Mouse (Mus musculus) spleen, postnatal 10 days (tissue): ENCODE measurements around the gene Pfdn4.
"Not testable (repeated sequence)": the region's sequence is repeated elsewhere in the genome, so short reads cannot be mapped to it uniquely, and the experiment has no call there.

Source experiments
- DNase-seq, 2 experiments: peaks; one replicate each; pipeline ENCODE4 v3.0.0; 2021 to 2022; ENCODE audit warnings: low spot score in 2 of 2

Pfdn4 gene

DNA sequence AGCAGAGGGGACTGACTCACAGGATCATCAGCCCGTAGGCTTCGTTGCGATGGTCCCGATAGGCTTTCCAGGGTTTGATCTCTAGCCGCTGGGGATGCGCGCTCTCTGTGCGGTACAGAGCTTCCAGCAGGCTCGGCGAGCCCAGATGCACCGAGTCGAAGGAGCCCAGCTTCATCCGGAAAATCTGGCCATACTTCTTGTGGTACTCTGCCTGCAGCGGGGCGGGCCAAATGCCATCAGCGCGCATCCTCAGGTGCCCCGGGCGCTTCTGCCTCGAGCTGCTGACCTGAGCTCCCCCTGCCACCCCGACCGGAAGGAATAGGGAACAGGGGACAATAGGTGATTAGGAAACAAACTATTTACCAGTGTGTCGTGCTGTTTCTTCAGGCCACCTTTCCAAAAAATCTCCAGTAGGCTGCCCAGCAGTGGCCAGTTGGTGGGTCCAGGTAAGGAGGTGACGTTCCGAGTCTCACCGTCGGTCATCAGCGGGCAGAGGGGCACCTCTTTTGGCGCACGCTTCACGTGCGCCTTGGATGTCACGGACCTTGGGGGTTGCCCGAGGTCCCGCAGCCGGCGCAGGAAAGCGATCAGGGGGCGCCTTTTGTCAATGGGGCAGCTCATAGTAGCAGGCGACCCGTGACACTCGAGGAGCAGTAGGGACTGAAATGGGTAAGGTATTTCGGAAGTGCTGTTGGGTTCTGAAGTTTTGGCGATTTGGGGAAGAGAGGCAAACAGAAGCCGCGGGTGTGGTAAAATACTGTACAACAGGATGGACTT lies at the start of gene Pfdn4:
TSS of gene Pfdn4 (plus strand) at position 275 of the 777 bp plus-strand sequence.
- DNase-seq, result no peak

DNA sequence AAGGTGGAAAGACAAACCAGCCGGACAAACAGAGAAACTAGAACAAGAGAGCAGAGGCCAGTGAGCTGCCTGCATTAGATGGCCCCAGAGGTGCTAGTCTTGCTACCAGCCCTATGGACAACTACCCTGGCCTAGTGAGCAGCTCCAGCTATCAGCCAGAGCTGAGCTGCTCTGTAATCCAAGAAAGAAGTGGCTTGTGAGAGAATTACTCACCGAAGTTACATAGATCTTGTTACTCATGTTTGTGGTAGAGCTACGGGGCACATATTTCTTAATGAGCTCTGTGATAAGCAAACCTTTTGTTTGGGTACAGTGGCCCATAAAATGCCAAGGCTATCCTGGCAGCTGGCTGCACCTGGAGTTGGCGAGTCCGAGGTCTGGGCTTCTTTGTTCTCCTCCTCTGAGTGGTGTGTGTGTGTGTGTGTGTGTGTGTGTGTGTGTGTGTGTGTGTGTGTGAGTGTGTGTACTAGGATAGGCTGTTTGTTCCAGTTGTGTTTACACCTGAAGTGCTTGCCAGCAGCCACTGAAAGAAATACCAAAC lies 49.3 kb upstream of the Pfdn4 start:
- DNase-seq, result no peak

DNA sequence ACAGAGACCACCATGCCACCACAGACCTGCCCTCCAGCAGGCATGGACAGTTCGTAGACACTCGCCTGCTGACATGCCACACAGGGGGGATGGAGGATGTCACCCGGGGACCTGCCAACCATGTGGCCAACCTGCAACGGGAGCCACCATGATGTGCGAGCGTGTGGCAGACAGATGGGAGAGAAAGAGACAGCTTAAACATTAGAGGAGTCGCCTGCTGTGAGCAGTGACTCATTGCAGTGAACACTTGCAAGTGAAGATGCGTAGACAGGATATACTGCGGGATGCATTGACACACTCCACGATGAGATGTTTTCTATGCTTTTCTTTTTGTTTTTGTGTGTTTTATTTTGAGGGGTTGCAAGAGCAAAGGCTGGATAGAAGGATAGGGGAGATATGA lies 48.6 kb upstream of the Pfdn4 start:
- no peak for DNase-seq

DNA sequence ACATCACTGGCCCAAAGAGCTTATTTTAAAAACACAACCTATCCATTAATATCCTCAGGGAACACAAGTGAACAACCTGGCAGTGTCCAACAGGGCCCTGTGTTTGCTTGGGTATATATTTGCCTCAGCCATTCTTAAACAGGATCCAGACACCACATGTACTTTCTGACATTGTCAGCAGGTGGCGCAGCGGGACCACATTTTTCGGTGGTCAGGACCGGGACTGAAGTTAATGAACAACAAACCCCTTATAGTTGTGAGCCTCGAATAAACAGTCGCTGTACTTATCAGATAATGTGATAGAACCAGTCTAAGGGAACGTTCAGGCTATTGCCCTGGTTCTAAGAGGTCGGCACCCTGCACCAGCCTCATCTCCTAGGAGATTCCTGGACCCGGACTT lies 45.3 kb upstream of the Pfdn4 start:
- DNase-seq, result peak; percentile 41 to 74

DNA sequence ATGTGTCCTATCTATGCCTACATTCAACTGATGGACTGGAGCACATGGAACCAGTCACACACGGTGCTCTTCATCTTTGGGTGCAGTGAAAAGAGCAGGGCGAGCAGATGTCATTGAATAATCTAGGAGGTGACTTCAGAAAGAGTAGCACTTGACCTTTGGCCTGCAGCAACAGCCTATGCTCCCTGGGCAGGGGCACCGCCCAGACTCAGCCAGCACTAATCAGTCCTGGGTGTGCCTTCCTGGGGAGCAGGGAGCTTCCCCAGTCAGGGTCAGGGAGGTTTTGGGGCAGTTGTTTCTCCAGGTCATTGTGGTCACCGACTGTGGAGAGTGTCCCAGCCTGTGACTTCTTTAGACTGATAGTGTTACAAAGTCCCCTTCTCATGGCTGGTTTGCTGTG lies 42.4 kb upstream of the Pfdn4 start:
- not testable (repeated sequence) for DNase-seq

DNA sequence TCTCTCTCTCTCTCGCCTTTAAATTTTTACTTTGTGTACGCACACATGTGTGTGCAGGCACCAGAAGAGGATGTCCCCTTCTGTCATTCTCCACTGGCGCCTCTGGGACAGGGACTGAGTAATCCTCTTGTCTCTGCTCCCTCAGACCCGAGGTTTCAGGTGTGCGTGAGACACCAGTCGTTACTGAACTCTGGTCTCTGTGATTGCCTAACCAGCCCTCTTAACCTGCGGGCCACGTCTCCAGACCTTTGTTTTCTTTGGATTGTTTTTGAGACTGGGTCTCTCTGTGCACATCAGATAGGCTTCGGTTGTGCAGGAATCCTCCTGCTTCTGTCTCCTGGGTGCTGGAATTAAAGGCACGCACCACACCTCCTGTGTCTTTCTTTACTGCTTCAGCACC lies 37.0 kb upstream of the Pfdn4 start:
- no peak for DNase-seq

DNA sequence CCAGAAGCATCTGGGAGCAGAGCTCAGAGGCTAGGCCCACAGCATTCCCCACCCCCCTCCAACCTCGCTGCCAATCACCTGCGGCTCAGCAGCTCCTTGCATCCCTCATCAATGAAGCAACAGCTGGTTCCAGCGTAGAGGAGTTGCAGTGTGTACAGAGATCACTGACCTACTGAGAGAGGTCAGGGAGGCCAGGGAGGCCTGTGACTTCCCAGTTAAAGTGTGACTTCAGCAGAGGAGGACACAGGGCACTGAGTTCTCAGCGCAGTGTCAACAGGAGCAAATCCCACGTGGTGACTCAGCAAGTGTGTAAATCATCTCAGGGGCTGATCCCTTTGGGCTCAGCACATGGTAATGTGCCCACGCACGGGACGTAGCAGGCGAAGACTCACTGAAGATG lies 36.4 kb upstream of the Pfdn4 start:
- no peak for DNase-seq

DNA sequence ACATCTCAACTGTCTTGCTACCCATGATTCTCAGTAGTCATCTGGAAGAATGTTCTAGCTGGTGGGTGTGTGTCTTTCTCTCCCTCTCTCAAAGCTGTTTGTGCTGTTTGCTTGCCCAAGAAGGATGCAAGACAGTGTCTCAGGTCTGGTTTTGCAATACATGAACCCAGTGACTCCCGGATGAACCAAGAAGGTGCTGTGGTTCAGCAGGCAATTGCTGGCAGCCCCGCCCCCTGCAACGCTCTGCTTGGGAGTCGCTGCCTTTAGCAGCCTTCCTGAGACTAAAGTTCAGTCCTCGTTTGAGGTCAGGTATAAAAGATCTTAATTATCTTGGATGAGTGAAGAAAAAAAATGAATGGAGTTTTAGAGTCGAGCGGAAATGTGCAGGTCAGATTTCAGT lies 34.6 kb upstream of the Pfdn4 start:
- DNase-seq, result no peak

DNA sequence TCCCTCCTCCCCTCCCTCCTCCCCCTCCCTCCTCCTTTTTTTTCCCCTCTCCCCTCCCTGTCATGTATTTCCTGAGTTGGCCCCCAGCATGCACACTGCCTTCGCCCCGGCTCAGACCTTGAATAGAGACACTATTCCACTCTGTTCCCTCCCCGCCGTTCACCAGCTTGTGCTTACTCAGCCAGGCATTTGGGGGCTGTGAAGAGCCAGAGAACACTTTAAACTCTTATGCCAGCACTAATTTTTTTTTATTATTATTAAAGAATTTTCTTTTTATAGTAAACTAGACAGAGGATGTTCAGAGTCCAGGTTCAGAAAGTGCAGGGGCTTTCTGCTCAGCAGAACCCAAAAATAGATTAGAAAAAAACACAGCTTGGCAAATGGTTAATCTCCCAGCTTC lies 31.4 kb upstream of the Pfdn4 start:
- no peak for DNase-seq

DNA sequence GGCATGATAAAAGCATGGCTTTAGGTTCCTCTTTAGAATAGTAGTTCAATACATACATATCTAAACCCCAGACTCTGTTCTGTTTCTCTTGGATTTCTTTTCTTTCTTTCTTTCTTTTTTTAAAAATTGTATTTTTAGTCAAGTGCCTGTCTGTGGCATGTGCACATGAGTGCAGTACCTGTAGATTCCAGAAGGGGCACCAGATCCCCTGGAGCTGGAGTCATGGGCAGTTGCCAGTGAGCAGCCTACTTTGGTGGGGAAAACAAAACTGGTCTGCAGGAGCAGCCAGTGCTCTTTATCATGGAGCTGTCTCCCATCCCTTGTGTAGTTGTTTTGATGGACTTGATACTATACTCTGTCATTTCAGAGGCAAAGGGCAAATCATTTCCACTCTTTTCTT lies 28.2 kb upstream of the Pfdn4 start:
- peak in 1 of 2 experiments; percentile 48 for DNase-seq

DNA sequence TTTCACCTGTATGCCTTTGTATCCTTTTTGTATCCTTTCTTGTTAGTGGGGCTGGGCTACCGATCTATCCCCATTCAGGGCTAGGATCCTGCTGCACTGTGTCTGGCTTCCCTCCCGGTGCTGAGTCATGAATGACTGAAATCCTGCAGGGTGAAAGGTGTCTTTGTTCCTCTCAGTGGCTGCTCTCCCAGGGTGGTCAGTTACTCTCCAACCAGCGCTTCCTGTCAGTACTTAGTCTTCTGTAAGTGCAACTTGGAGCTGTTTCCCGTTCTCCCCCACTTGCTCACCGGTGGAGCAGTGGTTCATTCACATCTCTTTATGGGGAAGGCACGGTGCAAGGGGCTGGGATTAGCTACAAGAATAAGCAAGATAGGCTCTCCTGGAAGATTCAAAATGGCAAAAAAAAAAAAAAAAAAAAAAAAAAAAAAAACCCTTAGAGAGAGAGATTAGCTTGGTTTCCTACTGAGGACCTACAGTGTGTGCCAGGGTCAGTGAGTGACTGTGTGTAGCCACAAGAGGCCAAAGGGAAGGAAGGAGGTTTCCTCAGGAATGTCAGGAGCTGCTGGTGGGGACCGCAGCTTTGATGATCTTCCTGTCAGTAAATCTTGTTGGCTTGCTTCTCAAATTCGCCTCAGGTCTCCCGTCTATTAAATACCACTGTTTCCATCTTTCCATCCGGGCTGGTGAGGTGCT lies 26.5 kb upstream of the Pfdn4 start:
- DNase-seq, result no peak

DNA sequence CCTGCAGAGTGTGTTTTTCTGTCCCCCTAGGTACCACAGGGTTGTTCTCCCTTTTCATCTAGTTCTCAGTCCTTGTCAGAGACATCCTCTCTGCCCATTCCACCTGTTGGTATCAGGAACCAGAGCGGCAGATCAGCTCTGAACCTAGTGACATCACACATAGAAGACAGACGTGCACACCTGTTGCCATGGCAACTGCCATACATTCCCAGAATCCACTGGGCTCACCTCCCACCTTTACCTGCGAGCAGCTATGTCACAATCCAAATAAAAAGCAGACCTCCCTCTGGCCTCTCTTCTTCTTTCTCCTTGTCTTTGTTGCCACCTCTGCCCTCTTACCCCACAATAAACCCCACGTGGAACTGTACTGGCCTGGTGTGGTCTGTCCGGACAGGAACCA lies 25.6 kb upstream of the Pfdn4 start:
- DNase-seq, result no peak

DNA sequence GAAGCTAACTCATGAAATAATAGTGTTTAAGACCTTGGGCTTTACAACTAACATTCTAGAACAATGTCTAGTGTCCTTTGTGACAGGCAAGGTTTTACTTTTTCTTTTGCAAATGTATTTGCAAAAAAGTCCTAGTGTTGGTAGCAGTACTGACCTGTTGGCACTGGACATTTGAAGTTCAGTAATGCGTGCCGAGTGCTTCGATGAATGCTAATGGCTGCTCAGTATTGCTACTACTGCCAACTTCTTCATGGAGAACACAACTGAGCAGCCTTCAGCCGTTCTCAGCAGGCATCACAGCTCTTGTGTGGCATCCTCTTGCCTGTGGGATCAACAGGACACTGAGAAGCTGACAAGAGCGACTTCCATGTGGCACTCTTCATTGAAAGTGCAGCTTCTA lies 22.1 kb upstream of the Pfdn4 start:
- no peak for DNase-seq

DNA sequence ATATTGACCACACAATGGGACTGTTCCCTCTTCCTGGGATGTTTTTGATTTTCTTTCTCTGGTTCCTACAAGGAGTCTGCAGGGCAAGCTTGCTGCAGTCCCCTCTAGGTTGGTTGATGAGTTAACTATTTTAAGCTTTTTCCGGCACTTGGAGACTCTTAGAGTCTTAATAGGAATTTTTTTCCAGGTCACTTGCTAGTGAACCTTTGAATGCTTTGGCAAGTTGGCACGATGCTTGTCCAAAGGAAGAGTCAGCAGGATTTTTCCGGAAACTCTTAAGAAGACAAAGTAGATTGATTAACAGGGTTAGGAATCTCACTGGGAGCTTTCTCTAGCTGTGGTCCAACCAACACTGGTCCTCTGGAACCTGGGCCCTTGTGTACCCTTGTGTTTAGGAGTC lies 21.1 kb upstream of the Pfdn4 start:
- DNase-seq, result no peak

DNA sequence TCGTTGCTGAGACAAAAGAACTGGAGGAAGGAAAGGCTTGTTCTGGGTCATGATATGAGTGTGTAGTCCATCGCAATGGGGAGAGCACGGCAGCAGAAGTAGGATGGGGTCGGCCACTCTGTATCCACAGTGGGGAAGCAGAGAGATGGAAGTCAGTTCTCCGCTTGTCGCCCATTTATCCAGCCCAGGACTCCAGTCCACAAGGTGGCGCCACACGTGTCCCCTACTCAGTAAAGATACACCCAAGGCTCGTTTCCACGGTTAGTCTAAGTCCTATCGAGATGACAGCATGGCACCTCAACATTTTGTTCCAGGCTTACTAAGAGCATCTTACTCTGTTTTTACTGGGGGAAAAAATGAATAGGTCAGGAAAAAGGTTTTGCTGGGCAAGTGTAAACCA lies 20.0 kb upstream of the Pfdn4 start:
- peak in 1 of 2 experiments; percentile 53 for DNase-seq

DNA sequence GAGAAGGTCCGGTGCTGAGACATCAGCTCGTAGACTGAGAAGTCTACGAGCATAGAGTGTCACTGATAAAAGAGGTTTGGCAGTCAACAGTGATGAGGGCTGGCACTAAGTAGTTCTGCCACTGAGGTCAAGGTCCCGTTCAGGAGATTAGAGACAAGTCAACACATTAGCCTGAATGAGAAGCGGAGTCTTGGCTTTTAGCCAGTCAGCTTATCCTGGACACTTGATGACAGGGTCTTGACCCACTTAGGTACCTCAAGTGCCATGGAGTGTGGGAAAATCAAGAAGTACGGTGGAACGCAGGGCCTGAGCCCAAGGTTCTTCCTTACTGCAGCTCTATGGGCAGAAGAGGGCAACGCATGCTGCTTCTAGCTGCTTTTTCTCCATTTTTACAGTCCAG lies 19.6 kb upstream of the Pfdn4 start:
- no peak for DNase-seq

DNA sequence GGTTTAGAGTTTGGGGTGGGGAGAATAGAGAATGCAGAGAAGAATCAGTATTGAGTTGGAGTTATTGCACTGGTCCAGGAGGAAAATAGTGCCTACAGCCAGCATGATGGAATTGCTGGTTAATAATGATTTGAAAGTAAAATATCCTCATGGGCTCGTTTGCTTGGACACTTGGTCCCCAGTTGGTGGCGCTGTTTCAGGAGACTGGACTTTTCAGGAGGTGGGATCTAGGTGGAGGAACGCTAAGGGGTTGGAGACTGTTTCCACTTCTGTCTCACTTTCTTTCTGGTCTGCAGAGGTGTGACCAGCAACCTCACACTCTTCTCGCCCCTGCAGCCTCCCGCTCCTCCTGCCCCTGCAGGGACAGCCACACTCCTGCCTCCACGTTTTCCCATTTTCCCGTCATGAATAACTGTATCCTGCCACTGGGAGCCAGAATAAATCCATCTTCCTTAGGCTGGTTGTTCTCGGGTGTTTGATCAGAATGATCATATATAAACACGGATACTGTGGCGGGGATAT lies 14.1 kb upstream of the Pfdn4 start:
- DNase-seq, result no peak

DNA sequence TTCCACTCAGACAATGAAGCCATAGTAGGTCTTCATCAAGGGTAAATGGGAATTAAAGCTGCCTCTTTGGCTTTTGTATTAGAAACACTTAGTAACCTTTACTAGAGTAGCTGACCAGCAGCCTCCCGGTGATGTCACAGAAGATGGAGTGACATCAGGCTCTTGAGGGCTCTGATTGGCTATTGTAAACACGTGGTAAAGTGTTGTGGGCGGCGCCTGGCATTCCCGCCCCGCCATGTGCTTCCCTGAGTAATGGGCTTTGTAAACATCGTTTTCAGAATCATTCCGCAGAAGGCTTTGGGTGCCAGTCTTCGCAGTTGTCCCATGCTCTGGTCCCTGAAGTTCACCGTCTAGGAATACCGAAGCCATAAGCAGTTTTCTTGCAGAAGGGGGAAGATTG lies 12.3 kb upstream of the Pfdn4 start:
- no peak for DNase-seq

DNA sequence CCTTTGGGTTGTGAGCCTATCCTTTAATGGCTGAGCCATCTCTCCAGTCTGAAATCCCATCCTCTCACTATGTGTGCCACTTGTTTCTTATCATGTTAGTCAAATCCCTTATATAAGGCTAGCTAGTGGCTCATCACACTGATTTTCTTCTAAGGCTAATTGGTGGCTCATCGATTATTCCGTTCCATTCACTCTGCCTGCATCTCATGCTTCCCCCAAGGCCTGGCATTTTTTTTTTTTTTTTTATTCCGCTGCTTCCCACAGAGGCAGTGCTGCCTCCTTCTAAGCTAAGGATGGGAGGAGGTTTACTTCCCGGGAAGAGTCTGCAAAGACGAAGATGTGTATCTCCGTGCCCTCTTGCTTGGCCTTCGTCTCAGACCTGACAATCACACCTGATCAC lies 9.0 kb upstream of the Pfdn4 start:
- no peak for DNase-seq

DNA sequence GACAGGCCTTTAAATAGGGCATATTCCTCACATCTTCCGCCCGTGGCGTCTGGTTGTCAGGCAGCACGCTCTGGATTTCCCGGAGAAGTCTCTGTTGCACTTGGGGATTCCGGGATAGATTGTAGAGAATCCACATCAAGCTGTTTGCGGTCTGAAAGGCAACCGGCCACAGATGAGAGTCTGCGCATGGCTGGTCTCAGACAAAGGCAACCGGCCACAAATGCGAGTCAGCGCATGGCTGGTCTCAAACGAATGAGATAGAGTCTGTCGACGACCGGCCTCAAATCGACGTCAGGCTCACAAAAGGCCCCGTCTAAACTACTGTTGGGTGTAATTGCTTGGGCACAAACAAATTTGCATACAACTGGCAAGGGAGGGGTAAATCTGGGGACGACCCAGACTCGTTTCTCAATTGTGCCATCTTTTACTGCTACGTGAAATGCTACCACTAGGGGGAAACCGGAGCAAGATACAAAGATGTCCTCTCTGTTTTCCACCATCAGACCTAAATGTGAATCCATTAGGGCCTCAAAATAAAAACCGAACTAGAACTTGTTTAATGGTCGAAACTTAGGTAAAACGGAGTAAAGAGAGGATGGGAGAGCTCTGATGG lies 8.2 kb upstream of the Pfdn4 start:
- DNase-seq, result no peak

DNA sequence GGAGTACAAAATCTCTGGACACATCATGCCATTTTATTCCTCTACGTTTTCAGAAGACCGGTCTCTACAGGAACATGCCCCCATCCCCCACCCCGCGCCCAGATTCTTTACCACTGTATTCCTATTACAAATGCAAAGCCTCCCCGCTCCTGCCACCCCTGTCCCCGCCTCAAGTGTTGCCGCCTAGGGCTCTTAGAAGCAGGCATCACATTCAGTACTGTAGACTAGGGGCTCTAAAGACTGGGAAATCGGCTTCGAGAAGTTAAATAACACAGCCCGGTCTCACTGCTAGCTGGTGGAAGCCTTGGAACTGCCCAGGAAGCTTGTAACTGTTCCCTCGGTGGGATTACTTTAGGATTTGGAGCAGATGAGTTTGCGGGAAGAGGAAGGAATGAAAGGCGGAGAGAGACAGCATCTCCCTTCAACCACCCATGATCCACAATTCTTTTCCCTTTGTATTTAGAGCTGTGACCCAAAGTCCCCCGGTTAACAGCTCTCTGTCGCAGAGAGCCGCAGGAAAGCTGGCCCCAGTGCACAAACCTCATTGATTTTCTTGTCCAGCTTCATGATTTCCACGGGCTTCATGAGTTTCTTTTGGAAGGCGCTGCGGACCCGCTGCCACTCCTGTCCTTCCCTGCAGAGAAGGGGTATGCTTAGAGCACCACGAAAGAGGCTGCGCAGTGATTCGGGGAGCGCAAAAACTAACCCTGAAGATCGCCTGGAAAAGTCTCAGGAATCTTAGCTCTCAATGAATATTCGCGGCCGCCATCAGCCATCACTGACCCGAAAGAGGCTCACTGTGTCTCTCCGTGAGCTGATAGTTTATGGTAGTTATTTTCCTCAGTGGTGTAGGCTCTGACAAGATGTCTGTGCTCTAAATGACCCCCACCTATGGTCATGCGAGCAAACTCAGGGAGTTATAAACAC lies 1.2 kb upstream of the Pfdn4 start:
- DNase-seq, result no peak
